Mouse (Mus musculus): ENCODE measurements around the gene Smc1b.

DNA sequence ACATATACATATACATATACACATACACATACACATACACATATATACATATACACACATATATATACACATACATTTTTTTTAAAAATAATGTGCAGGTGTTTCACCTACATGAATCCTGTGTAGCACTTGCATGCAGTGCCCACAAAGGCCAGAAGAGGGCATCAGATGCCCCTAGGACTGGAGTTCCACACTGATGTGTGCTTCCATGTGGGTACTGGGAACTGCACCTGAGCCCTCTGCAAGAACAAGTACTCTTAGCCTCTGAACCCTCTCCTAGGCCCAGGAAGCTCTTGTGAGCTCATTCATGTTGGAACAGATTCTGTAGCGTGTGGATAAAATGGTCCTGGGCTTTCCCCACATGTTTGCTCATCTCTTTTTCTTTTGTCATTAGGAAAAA lies 12.0 kb upstream of the Smc1b start:
- TF ChIP-seq CTCF (IDR thresholded peaks at IDR 0.05; ENCODE audit: borderline replicate concordance, insufficient read depth, low read length) (no peak), POLR2A (IDR thresholded peaks at IDR 0.05; ENCODE audit: low read depth, low read length) (no peak)

Measured in embryonic fibroblast, embryonic 13.5 days (primary cell).